Mouse (Mus musculus) neural tube, embryonic 14.5 days (tissue): ENCODE measurements at regions not wholly inside any gene's neighbourhood (a gene's known extent, or its start where the extent isn't known, plus 50 kb on each side); places are given as distances from the start of the nearest gene placed in this dataset.

Experiments
- ATAC-seq: fragments of 200-750 bp; cut with Nextera tagmentation; 2 replicates; pipeline ENCODE4 v1.8.0; 2017; ENCODE audit warnings: low read depth, mild to moderate bottlenecking, moderate TSS enrichment, moderate library complexity
- H3K27ac ChIP-seq: fragments of 300-500 bp; sonication (generic); 2 replicates; pipeline ENCODE4 v1.5.1; 2014; ENCODE audit warnings: low read depth, mild to moderate bottlenecking, control low read depth, low read length, moderate library complexity, mixed read lengths
- H3K27me3 ChIP-seq: fragments of 300-500 bp; sonication (generic); 2 replicates; pipeline ENCODE4 v1.6.1; 2014; ENCODE audit warnings: low read length; ENCODE audit not compliant: control insufficient read depth, insufficient read depth
- H3K36me3 ChIP-seq: fragments of 300-500 bp; sonication (generic); 2 replicates; pipeline ENCODE4 v1.6.1; 2014; ENCODE audit warnings: low read length, mixed read lengths; ENCODE audit not compliant: control insufficient read depth, insufficient read depth
- H3K4me1 ChIP-seq: fragments of 300-500 bp; sonication (generic); 2 replicates; pipeline ENCODE4 v1.6.1; 2014; ENCODE audit warnings: low read length; ENCODE audit not compliant: control insufficient read depth, insufficient read depth
- H3K4me2 ChIP-seq: fragments of 300-500 bp; sonication (generic); 2 replicates; pipeline ENCODE4 v1.6.1; 2014; ENCODE audit warnings: mild to moderate bottlenecking, low read depth, low read length, control low read depth
- H3K4me3 ChIP-seq: fragments of 300-500 bp; sonication (generic); 2 replicates; pipeline ENCODE4 v1.5.1; 2014; ENCODE audit warnings: low read depth, low read length, control low read depth, mixed read lengths
- H3K9ac ChIP-seq: fragments of 300-500 bp; sonication (generic); replicated peaks from 2 replicates; pipeline ENCODE4 v1.6.1; 2014; ENCODE audit warnings: low read depth, mild to moderate bottlenecking, control low read depth, low read length, mixed read lengths
- H3K9me3 ChIP-seq: fragments of 300-500 bp; sonication (generic); 2 replicates; pipeline ENCODE4 v1.6.1; 2016; ENCODE audit warnings: low read length; ENCODE audit not compliant: control insufficient read depth
- WGBS: fragments of 180-500 bp; shearing (Covaris S2); extraction: QIAGEN DNeasy Blood & Tissue Kit; methylation state at CpG from one replicate; pipeline ENCODE4 v1.1.7; 2014; 5-methylcytosine and 5-hydroxymethylcytosine counted together

DNA sequence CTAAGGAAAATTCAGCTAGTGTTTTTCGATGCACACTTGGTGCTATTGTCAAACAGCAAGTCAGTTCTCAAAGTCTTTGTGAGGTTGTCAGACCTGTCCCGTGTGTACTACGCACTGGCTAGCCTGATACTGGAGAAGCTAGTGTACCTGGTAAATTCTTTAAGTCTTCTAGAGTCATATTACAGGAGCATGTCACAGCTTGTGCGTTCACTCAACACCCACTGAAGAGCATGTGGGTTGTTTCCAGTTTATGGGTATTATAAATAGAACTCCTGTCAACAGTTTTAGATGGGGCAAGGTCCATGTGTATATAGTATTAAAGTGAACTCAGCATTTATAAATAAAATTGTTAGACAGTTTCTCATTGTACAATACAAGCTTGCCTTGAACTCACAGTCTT lies 50.9 kb upstream of the Cd2ap start:
- Histone ChIP-seq H3K36me3 (no peaks in the 10 kb centered on the region), H3K9ac (no peak overlapping the region), H3K4me3 (no peak overlapping the region), H3K4me1 (no peaks in the 10 kb centered on the region), H3K27ac (no peak overlapping the region), H3K9me3 (no peaks in the 10 kb centered on the region), H3K4me2 (no peak overlapping the region), H3K27me3 (no peaks in the 10 kb centered on the region)
- WGBS = 91% methylated on average over 4 of the region's 4 CpGs
- ATAC-seq = no peak
